Mouse (Mus musculus): Measurements from ENCODE around the gene Cd59b.
"Not testable (repeated sequence)": the region's sequence is repeated elsewhere in the genome, so short reads cannot be mapped to it uniquely, and the experiment has no call there.

The Cd59b gene

DNA sequence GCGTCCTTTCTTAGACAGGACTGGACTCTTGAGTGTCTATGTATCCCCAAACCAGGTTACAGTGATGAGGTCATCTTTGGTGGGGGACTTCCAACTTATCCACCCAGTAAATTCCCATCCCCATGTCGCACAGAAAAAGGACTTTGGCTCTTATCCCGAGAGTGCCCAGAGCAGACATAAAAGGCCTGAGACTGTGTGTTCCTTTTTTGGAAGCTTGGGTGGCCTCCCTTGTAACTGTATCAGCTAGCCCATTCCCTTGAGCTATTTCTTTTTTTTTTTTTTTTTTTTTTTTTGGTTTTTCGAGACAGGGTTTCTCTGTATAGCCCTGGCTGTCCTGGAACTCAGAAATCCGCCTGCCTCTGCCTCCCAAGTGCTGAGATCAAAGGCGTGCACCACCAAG lies 4.1 kb upstream of the Cd59b start, which contains the start of gene Gm10912:
TSS of gene Gm10912 (plus strand) at position 301 of the 400 bp plus-strand sequence.
- DNase-seq (ENCODE audit: low read depth), result not testable (repeated sequence)

DNA sequence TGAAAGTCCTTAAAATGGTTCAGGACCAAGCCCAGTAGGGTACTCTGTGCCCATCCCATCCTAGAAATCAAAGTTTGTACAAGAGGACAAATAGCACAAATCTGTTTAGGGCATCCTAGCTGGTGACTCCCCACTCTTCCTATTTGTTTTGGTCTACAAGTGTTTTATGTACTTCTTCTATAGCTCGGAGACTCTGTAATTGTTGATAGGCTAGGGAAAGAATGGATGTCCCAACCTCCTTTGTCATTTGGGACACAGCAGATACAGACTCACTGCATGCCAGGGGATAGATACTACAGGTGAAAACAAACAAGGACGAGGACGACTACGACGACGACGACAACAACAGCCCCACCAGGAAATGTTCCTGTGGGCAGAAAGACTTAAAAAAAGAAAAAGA lies 1.2 kb upstream of the Cd59b start, which contains the start of gene Gm10799:
TSS of gene Gm10799 (minus strand) at position 101 of the 400 bp plus-strand sequence.
- DNase-seq (ENCODE audit: low read depth), result not testable (repeated sequence)

DNA sequence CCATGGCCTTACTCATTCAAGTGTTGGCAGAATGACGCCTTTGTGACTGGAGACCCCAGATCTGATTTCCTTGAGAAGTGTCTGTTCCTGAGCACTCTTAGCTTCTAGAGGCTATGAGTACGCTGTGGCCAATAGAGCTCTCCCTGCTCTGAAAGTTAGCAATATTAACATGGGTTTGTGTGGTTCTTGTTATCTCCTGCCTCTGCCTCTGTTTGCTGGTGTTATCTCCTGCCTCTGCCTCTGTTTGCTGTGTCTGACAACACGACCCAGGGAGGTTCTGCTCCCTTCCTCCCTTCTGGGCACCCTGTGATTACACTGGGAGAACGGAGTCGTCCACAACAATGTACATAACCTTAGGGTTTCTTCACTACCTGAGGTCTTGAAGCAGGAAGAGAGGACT lies 8.6 kb downstream of the Cd59b start:
- not testable (repeated sequence) for DNase-seq (ENCODE audit: low read depth)

DNA sequence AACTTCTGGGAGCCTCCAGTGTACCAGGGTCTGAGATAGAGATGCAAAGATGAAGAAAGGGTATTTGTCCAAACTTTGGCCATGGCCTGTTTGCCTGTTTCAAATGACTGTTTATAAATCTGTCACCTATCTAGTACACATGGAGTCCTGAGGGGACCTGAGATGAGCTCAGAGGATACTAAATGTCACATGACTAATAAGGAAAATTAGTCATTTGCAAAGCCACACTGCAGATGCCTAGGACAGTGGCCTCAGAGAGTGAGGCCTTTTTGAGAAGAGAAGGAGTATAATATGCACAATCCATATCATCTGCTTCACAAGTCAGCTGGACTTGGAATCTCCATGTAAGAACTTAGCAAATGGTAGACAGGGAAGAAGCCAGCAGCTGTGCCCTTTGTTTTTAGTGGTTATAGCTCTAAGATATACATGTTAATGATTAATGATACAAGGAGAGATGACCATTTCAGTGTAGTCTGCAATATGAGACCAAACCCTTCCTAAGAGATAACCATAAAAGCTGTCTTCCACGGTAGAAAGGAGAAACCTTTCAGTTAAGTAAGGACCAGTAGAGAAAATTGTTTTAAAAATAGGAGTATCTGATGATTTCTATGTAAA lies 11.9 kb downstream of the Cd59b start:
- DNase-seq (ENCODE audit: low read depth), result not testable (repeated sequence)

DNA sequence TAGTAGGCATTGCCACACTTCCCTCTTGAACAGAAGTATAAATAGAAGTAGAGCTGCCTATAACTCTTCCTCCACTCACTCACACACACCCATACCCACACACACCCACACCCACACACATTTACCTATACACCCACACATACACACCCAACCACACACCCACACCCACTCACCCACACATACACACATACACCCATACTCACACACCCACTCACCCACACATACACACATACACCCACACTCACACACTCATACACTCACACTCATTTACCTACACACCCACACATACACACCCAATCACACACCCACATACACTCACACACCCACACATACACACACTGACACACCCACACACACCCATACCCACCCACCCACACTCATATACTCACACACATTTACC lies 12.8 kb downstream of the Cd59b start:
- DNase-seq (ENCODE audit: low read depth), result no peak

DNA sequence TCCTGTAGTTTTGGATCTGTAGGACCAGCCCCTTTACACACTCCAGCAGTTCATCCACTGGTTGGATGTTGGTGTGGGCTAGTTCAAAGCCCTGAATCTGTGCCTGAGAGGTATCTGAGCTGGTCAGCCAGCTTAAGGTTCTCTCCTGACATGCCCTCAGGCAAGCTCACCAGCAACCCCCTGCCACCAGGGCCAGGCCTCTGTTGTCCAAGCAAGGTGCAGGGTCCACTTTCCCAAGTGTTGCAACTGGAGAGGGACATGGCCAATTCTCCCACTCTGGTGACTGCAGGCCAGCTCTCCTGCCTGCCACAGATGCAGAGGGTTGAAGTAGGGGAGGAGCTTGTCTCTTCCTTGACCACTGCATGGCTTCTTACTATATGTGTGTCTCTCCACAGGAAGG lies 14.4 kb downstream of the Cd59b start:
- DNase-seq (ENCODE audit: low read depth), result not testable (repeated sequence)

DNA sequence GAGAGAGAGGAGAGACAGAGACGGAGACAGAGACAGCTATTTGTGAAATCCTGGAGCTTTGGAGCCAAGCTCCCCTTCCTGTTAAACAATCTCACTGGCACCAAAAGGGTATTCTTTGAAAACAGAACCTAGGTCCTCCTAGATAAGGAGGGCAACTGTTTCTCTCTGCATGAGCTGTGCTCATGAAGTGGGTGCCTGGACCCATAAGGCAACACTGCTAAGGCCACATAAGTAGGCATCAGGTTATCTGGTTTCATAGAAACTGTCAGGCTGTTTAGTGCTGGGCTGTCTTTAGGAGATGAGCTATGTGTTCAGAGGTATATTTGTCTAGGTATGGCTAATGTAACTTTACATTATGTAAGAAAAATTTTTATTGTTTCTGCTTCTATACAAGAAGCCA lies 17.9 kb downstream of the Cd59b start:
- not testable (repeated sequence) for DNase-seq (ENCODE audit: low read depth)

DNA sequence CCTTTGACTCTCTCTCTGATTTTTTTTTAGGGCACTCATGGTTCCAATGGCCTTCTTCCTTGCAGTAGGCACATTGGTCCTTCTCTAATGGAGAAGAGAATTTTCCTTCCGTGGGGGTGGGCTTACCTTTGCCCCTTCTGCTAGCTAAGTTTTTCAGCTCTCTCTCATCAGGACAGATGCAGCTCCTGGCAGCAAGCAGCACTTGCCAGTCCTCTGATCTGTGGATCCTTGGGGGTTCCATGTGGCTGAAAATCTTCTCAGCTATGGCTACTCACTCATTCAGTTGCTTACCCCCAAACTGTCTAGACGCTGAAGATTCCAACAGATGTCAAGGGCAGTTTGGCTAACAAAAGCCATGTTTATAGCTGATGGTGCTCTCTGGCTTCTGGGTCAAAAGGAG lies 23.7 kb downstream of the Cd59b start:
- no peak for DNase-seq (ENCODE audit: low read depth)

DNA sequence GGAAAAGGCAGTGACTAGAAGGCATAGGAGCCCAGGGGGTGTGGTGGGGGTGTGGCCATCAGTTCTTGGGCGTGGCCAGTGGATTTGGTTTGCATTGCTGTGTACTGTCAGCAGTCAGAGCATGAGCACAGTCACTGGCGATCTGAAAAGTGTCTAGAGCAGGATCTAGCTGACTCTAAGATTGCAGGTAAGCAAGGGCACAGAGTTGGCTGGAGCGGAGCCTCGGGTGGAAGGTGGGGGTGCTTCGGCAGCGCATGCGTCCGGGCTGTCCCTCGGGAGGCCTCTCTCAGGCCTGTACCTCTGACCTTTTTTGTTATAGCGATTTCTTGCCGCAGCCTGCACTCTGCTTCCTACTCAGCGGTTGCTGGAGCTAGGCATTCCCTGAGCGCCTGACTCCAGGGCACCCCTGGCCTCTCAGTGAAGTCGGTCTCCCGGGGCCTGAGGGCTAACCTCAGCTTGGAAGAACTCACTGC lies 26.1 kb downstream of the Cd59b start, which contains the start of gene Cd59a:
TSS of gene Cd59a (plus strand) at position 61 of the 473 bp plus-strand sequence.
- peak; percentile 59 for DNase-seq (ENCODE audit: low read depth)

DNA sequence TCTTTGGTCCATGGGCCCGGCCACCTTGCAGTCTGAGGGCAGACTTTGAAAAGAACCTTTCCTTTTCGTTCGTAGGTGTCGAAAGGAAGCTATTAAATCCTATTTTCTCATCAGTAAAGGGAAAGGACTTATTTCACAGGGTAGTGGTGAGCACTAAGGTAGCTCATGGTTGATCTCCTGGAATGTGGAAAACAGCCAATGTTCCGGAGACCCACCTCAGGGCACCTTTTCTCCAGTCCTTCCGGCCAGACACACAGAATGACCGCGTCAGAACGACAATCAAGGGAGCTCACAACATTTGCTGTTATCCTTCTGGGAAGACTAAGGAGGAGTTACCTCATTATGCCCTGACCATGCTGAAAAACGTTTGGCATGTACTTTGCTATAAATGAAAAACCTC lies 26.6 kb downstream of the Cd59b start:
- no peak for DNase-seq (ENCODE audit: low read depth)

DNA sequence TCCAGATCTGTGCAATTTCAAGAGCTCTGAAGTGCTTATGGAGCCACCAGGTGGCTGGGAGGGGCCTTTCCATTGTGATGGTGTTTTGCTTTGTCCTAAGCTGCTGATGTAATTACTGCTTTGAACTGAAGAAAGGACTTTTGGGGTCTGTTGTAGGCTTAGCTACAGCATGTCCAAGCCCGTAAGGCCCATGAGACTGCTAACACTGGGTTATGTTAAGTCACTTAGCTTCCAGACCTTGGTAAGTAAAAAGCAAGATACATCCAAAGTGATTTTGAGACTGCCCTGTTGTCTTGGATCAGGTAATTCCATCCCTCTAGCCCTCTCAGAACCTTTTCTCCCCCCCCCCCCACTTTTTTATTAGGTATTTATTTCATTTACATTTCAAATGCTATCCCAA lies 27.1 kb downstream of the Cd59b start:
- not testable (repeated sequence) for DNase-seq (ENCODE audit: low read depth)

DNA sequence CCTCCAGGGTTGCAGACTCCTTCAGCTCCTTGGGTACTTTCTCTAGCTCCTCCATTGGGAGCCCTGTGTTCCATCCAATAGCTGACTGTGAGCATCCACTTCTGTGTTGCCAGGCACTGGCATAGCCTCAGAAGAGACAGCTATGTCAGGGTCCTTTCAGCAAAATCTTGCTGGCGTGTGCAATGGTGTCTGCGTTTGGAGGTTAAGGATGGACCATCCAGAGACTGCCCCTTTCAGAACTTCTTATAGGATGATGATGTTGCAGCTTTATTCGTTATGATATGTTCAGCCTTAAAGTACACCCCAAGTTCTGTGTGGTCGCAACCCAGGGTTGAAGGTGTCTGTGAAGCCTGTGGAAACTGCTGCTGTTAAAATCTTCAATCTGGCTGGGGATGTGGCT lies 27.7 kb downstream of the Cd59b start:
- DNase-seq (ENCODE audit: low read depth), result not testable (repeated sequence)

DNA sequence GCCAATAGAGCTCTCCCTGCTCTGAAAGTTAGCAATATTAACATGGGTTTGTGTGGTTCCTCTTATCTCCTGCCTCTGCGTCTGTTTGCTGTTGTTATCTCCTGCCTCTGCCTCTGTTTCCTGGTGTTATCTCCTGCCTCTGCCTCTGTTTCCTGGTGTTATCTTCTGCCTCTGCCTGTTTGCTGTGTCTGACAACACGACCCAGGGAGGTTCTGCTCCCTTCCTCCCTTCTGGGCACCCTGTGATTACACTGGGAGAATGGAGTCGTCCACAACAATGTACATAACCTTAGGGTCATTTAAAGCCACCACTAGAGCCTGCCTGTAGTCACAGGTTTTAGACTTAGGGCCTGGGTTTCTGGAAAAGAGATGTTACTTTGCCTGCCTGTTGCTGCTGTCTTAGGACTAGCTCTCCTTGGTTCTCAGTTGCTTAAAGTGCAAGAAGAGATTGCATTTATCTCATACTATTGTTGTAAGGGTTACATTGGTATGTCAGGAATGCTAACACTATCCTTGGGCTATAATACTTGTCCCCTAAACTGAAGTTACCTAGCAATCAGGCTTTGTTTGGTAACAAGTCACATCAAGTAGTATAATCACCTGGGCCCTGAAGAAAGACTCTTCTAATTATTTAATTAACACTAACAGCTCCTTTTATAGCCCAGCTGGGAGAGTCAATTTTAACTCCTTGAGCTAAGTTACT lies 29.0 kb downstream of the Cd59b start:
- DNase-seq (ENCODE audit: low read depth), result no peak

DNA sequence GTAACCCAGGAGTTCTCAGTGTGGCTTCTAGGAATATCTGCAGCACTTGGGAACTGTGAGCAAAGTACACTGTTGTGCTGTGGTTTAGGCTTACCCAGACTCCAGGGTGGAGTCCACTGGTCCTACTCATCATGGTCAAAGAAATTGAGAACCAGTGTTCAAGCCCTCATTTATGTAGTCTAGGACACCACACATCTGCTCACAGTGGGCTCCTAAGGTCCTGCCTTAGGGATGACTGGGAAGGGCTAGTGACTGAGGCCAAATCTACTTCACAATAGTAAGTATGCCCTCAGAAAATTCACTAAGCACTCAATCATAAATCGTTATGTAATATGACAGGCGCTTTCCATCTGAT lies 29.6 kb downstream of the Cd59b start:
- no peak for DNase-seq (ENCODE audit: low read depth)

DNA sequence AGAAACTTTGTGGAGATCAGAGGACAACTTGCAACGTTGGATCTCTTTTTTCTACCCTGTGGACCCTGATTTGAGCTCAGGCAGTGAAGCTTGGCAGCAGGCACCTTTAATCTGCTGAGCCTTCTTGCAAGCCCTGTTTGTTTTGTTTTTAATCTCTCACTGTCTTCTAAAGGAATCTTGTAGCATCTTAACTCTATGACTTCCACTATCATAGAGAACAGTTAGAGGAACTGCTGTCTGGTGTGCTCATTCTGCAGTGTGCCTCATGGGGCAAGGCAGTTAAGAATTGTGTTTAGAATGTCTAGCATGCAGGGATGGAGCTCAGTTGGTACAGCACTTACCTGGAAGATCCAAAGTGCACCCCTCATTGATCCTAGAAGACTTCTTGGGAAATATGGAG lies 30.3 kb downstream of the Cd59b start:
- DNase-seq (ENCODE audit: low read depth), result no peak

DNA sequence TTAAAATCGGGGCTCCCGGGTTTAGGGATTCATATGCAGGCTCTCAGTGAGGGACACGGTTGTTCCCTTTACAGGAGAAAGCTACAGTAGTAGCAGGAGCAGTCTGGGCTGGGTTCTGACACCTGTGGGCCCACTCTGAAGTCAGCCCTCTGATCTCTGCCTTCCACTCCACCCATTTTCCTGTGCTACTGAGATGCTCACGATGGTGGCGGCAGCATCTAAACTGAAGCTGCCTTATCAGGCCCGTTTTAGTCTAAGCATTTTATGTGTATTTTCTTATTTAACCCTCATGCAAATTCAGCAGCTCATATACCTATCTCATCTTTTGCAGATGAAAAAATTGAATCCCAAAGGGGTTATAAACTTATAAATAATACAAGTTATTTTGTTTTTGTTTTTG lies 35.2 kb downstream of the Cd59b start:
- no peak for DNase-seq (ENCODE audit: low read depth)

DNA sequence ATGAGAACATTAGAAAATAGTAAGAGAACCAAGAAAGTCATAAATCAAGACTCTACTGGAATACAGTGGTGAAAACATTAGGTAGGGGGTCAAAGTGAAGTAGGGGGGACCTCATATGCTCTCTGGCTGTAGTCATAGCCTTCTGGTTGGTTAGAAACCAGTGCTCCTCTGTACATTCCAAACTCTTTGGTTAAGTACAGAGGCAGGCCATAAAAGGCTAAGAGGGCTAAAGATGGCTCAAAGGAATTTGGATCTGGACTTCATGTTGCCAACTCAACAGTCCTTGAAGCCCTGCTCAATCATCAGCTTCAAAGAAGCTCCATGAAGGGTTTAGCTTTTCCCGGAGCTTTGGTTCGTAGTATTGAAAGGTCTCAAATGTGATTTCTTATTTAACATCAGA lies 39.4 kb downstream of the Cd59b start:
- not testable (repeated sequence) for DNase-seq (ENCODE audit: low read depth)

DNA sequence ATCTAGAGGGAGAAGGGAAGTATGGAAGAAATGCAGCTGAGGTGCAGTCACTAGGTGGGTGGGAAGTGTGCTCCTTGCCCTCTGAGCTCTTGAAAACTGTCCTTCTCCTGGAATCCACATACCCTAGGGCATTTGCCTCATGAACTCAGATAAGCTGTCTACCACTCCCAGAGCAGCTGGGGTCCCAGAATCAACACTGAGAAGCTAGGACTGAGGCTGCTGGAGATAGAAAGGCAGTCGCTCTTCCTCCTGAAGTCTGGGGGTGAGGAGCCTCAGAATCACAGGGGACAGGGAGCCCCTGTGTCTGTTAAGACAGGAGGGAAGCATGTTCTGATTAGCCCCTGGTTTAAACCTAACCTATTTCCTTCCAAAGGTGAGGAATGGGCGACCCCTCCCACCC lies 39.9 kb downstream of the Cd59b start:
- no peak for DNase-seq (ENCODE audit: low read depth)

DNA sequence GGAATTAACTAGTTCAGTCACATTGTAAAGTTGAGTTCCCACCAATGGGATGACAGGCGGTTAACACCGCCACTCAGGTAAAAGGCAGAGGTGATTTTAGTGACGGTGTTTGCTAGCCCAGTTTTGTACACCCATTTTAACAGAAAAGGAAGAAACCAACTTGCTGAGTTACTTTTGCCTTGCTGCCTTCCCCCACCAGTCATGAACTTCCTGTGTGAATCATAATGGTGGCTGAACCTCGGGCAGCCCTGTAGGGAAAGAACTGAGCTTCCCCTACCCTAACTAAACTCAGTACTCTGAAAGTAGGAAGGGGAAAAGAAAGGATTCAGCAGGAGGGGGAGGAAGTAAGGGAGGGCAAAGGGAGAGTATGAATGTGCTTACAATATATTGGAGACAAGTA lies 40.4 kb downstream of the Cd59b start:
- DNase-seq (ENCODE audit: low read depth), result no peak

DNA sequence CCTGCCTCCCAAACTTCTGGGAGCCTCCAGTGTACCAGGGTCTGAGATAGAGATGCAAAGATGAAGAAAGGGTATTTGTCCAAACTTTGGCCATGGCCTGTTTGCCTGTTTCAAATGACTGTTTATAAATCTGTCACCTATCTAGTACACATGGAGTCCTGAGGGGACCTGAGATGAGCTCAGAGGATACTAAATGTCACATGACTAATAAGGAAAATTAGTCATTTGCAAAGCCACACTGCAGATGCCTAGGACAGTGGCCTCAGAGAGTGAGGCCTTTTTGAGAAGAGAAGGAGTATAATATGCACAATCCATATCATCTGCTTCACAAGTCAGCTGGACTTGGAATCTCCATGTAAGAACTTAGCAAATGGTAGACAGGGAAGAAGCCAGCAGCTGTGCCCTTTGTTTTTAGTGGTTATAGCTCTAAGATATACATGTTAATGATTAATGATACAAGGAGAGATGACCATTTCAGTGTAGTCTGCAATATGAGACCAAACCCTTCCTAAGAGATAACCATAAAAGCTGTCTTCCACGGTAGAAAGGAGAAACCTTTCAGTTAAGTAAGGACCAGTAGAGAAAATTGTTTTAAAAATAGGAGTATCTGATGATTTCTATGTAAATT lies 41.6 kb downstream of the Cd59b start:
- not testable (repeated sequence) for DNase-seq (ENCODE audit: low read depth)

DNA sequence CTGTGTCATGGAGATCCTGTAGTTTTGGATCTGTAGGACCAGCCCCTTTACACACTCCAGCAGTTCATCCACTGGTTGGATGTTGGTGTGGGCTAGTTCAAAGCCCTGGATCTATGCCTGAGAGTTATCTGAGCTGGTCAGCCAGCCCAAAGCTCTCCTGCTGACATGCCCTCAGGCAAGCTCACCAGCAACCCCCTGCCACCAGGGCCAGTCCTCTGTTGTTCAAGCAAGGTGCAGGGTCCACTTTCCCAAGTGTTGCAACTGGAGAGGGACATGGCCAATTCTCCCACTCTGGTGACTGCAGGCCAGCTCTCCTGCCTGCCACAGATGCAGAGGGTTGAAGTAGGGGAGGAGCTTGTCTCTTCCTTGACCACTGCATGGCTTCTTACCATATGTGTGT lies 43.9 kb downstream of the Cd59b start:
- DNase-seq (ENCODE audit: low read depth), result not testable (repeated sequence)

DNA sequence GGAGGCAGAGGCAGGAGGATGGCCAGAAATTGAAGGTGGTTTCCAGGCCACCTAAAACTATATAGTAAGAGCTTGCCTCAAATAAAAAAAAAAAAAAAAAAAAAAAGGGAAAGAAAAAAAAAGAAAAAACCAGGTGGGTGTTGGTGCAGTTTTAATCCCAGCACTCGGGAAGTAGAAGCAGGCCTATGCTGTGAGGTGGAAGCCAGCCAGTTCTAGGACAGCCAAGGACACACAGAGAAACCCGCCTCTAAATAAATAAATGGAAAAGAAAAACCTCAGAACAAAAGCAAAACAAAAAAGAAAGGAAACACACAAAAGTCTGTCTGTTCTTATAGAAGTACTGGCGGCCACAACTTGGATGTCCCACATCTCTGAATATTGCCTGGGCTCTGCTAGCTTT lies 45.2 kb downstream of the Cd59b start:
- DNase-seq (ENCODE audit: low read depth), result no peak

DNA sequence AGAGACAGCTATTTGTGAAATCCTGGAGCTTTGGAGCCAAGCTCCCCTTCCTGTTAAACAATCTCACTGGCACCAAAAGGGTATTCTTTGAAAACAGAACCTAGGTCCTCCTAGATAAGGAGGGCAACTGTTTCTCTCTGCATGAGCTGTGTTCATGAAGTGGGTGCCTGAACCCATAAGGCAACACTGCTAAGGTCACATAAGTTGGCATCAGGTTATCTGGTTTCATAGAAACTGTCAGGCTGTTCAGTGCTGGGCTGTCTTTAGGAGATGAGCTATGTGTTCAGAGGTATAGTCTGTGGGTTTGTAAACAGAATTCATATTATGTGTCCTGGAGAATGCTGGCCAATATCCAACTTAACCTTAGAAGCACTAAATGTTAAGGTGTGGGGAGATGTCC lies 47.5 kb downstream of the Cd59b start:
- not testable (repeated sequence) for DNase-seq (ENCODE audit: low read depth)
